Comparison of ENCODE assay signal across 16 mouse cellular contexts in genomic region chr8:121071454-121071853, GRCm38 (mm10). TPM values are rescaled to one million over a fixed set of nuclear protein-coding genes. Genes with fewer than 3 reads are reported as not detected.
DNase-seq lines count a peak whose midpoint lies in the region; ATAC-seq lines count a peak whose summit lies in the region.
"Had no signal": no experiment of that assay in that cellular context is flagged by ENCODE, and none has a peak within 500 bp of the region (broad histone marks: within the 10 kb centered on the region; RNA-seq: fewer than 3 reads in every experiment).

No protein-coding gene starts in this region.

- 0 out of 2 replicates have a peak overlapping the region, but pooled peaks have one; percentile 13 for H3K9ac ChIP-seq in heart, embryonic 13.5 days
- no peak overlapping the region for H3K9ac ChIP-seq in liver, embryonic 16.5 days (ENCODE audit: low read depth, low read length)
- no peak overlapping the region for H3K9ac ChIP-seq in liver, embryonic 12.5 days
- H3K9ac ChIP-seq: forebrain, embryonic 12.5 days; limb, embryonic 15.5 days; midbrain, embryonic 12.5 days had no signal

- H3K36me3 ChIP-seq in heart, embryonic 13.5 days: no peaks in the 10 kb centered on the region
- no peaks in the 10 kb centered on the region for H3K36me3 ChIP-seq in liver, embryonic 16.5 days (ENCODE audit: control insufficient read depth, insufficient read depth)
- H3K36me3 ChIP-seq in liver, embryonic 12.5 days: no peaks in the 10 kb centered on the region
- H3K36me3 ChIP-seq: forebrain, embryonic 12.5 days; limb, embryonic 15.5 days; midbrain, embryonic 12.5 days had no signal

- H3K9me3 ChIP-seq in heart, embryonic 13.5 days: no peaks in the 10 kb centered on the region
- H3K9me3 ChIP-seq in liver, embryonic 16.5 days (replicated peaks; ENCODE audit: control insufficient read depth, low read length): no peaks in the 10 kb centered on the region
- no peaks in the 10 kb centered on the region for H3K9me3 ChIP-seq in liver, embryonic 12.5 days (replicated peaks)
- H3K9me3 ChIP-seq: forebrain, embryonic 12.5 days; limb, embryonic 15.5 days; midbrain, embryonic 12.5 days had no signal

- intact Hi-C loops in heart, postnatal 25 days (cut with DNase I): no loop called here

- no peak overlapping the region for H3K27ac ChIP-seq in heart, embryonic 13.5 days (replicated peaks)
- no peak overlapping the region for H3K27ac ChIP-seq in liver, embryonic 16.5 days (ENCODE audit: low read length)
- H3K27ac ChIP-seq in liver, embryonic 12.5 days: no peak overlapping the region
- H3K27ac ChIP-seq: forebrain, embryonic 12.5 days; limb, embryonic 15.5 days; midbrain, embryonic 12.5 days had no signal

- no peak overlapping the region for H3K4me3 ChIP-seq in heart, embryonic 13.5 days
- H3K4me3 ChIP-seq in liver, embryonic 16.5 days (ENCODE audit: low read depth, low read length): no peak overlapping the region
- H3K4me3 ChIP-seq in liver, embryonic 12.5 days: no peak overlapping the region
- H3K4me3 ChIP-seq: forebrain, embryonic 12.5 days; limb, embryonic 15.5 days; midbrain, embryonic 12.5 days had no signal

- DNase-seq in heart, postnatal 25 days (ENCODE audit: low spot score): no peak
- DNase-seq in embryo, embryonic 11 days: peak; percentile 57
- peak; percentile 70 for DNase-seq in lung, postnatal 10 days
- DNase-seq in Muller cell, postnatal 12 days (ENCODE audit: inconsistent ontology term): no peak
- no peak for DNase-seq in thymus, postnatal 4 days
- DNase-seq: gastrocnemius, postnatal 14 days; kidney, adult 8-10 months had no signal

- no peak for ATAC-seq in heart, embryonic 13.5 days (ENCODE audit: extremely low read depth, insufficient number of reproducible peaks, low FRiP score, low TSS enrichment)
- 0 out of 2 replicates have a peak, but pooled peaks have one; percentile 19 for ATAC-seq in liver, embryonic 16.5 days (ENCODE audit: low read depth)
- no peak for ATAC-seq in liver, embryonic 12.5 days

- H3K27me3 ChIP-seq in heart, embryonic 13.5 days (replicated peaks): peaks cover 95% of the 10 kb centered on the region
- H3K27me3 ChIP-seq in liver, embryonic 16.5 days (ENCODE audit: control insufficient read depth, insufficient read depth, low read depth, low read length): peaks cover 61% of the 10 kb centered on the region
- H3K27me3 ChIP-seq in liver, embryonic 12.5 days (replicated peaks): peaks cover 81% of the 10 kb centered on the region

- H3K4me1 ChIP-seq in heart, embryonic 13.5 days: peaks cover 20% of the 10 kb centered on the region
- no peaks in the 10 kb centered on the region for H3K4me1 ChIP-seq in liver, embryonic 16.5 days (ENCODE audit: control insufficient read depth, low read depth, low read length)
- H3K4me1 ChIP-seq in liver, embryonic 12.5 days: peaks cover 7% of the 10 kb centered on the region; the same call in 1 of the 2 replicates

- H3K4me2 ChIP-seq in heart, embryonic 13.5 days: 0 out of 2 replicates have a peak overlapping the region, but pooled peaks have one; percentile 17
- no peak overlapping the region for H3K4me2 ChIP-seq in liver, embryonic 16.5 days (ENCODE audit: low read depth, low read length)
- no peak overlapping the region for H3K4me2 ChIP-seq in liver, embryonic 12.5 days
- H3K4me2 ChIP-seq: forebrain, embryonic 12.5 days; limb, embryonic 15.5 days; midbrain, embryonic 12.5 days had no signal

- 3% methylated on average over 12 of the region's 12 CpGs for WGBS in heart, embryonic 13.5 days
- 4% methylated on average over 12 of the region's 12 CpGs for WGBS in liver, embryonic 16.5 days (ENCODE audit: insufficient replicate concordance)
- WGBS in liver, embryonic 12.5 days (ENCODE audit: insufficient replicate concordance): 7% methylated on average over 12 of the region's 12 CpGs

RNA-seq across cellular contexts. Expression of gene Foxf1, which starts 12.7 kb away (rescaled TPM):
- 7.7 and 9.5 TPM in 2 replicates for polyA plus RNA-seq in heart, embryonic 13.5 days (2015; fragmentation: Nextera tagmentation; extraction: Ambion mirVana)
- under 1 TPM in 1 of 2 experiments, not detected in 1; 0.20 TPM for total RNA-seq in heart, postnatal 25 days (2021)
- polyA plus RNA-seq in liver, embryonic 16.5 days (2015; fragmentation: Nextera tagmentation; extraction: Ambion mirVana): 2.6 and 2.7 TPM in 2 replicates
- 14.9 and 16.9 TPM in 2 replicates for polyA plus RNA-seq in liver, embryonic 12.5 days (2016; fragmentation: Nextera tagmentation; extraction: Ambion mirVana)
- total RNA-seq: common myeloid progenitor, adult 5-6 weeks; MEL had no signal

RNA-seq across cellular contexts. Expression of gene Mthfsd, which starts 36.7 kb away (rescaled TPM):
- polyA plus RNA-seq in heart, embryonic 13.5 days (2015; fragmentation: Nextera tagmentation; extraction: Ambion mirVana): 35.3 and 42.8 TPM in 2 replicates
- 10 to 100 TPM; 13.2 to 14.2 TPM for total RNA-seq in heart, postnatal 25 days (2021)
- polyA plus RNA-seq in liver, embryonic 16.5 days (2015; fragmentation: Nextera tagmentation; extraction: Ambion mirVana): 15.6 and 17.0 TPM in 2 replicates
- polyA plus RNA-seq in liver, embryonic 12.5 days (2016; fragmentation: Nextera tagmentation; extraction: Ambion mirVana): 30.5 and 32.4 TPM in 2 replicates

RNA-seq across cellular contexts. Expression of gene Foxc2, which starts 44.5 kb away (rescaled TPM):
- polyA plus RNA-seq in heart, embryonic 13.5 days (2015; fragmentation: Nextera tagmentation; extraction: Ambion mirVana): 6.8 and 7.4 TPM in 2 replicates
- total RNA-seq in heart, postnatal 25 days (2021): 1 to 10 TPM; 2.0 to 2.2 TPM
- 0.04 and 0.08 TPM in 2 replicates for polyA plus RNA-seq in liver, embryonic 16.5 days (2015; fragmentation: Nextera tagmentation; extraction: Ambion mirVana)
- 0.94 and 1.2 TPM in 2 replicates for polyA plus RNA-seq in liver, embryonic 12.5 days (2016; fragmentation: Nextera tagmentation; extraction: Ambion mirVana)
- total RNA-seq: common myeloid progenitor, adult 5-6 weeks had no signal

RNA-seq across cellular contexts. Expression of gene Foxl1, which starts 56.3 kb away (rescaled TPM):
- 0.52 and 0.64 TPM in 2 replicates for polyA plus RNA-seq in heart, embryonic 13.5 days (2015; fragmentation: Nextera tagmentation; extraction: Ambion mirVana)
- total RNA-seq in heart, postnatal 25 days (2021): under 1 TPM in 1 of 2 experiments, not detected in 1; 0.16 TPM
- 0.07 TPM in 1 of 2 replicates, not detected in the other for polyA plus RNA-seq in liver, embryonic 16.5 days (2015; fragmentation: Nextera tagmentation; extraction: Ambion mirVana)
- 0.35 and 0.41 TPM in 2 replicates for polyA plus RNA-seq in liver, embryonic 12.5 days (2016; fragmentation: Nextera tagmentation; extraction: Ambion mirVana)
- total RNA-seq: common myeloid progenitor, adult 5-6 weeks had no signal
- polyA plus RNA-seq: neural tube, embryonic 14.5 days had no signal

Comparison
In these comparisons a context has a peak if more than half of its experiments do, and no peak if none do; other contexts are left out.
1. DNase-seq: peak in embryo, embryonic 11 days (single experiment) and lung, postnatal 10 days (single experiment); none in heart, postnatal 25 days (single experiment), Muller cell, postnatal 12 days (single experiment) and thymus, postnatal 4 days (single experiment).